11 mouse cellular contexts compared by ENCODE assay signal in the genomic region with DNA sequence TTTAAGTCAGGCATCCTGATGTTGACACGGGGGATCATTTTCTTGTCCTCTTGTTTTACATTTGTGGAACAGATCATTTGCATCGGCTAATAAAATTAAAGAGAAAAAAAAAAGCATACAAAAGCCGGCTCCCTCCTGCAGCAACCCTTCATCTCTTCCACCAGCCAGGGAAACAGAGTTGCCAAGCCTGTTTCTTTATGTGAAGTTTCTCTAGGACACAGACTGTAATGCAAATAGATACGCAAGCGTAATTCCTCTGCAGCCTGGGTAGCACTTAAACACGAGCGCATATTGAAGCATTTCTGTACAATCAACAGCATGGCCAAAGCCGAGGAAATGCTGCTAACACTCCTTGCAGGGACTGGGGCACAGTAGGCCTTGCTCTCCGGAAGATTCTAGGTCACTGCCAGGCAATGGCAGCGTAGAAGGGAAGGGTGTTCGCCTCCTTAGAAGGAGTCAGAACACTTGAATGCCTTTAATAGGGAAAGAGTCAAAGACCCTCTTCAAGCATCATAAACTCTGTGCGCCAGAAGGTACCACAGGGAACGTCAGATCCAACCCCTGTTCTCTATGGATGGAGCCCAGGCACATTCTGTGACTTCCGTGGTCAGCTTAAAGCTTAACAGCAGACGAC.
DNase-seq lines count a peak whose midpoint lies in the region; ATAC-seq lines count a peak whose summit lies in the region.
"Had no signal": no experiment of that assay in that cellular context is flagged by ENCODE, and none has a peak within 500 bp of the region (broad histone marks: within the 10 kb centered on the region; RNA-seq: fewer than 3 reads in every experiment).

No protein-coding gene starts in this region.

- H3K36me3 ChIP-seq in kidney, embryonic 14.5 days (ENCODE audit: control insufficient read depth, insufficient read depth, low read length): no peaks in the 10 kb centered on the region
- no peaks in the 10 kb centered on the region for H3K36me3 ChIP-seq in forebrain, embryonic 10.5 days (replicated peaks)
- H3K36me3 ChIP-seq in hindbrain, embryonic 11.5 days (ENCODE audit: control insufficient read depth, insufficient read depth, low read length): no peaks in the 10 kb centered on the region
- H3K36me3 ChIP-seq in midbrain, embryonic 15.5 days (replicated peaks): no peaks in the 10 kb centered on the region
- H3K36me3 ChIP-seq: hindbrain, embryonic 15.5 days had no signal

- no peaks in the 10 kb centered on the region for H3K9me3 ChIP-seq in kidney, embryonic 14.5 days (ENCODE audit: control insufficient read depth, low read length)
- no peaks in the 10 kb centered on the region for H3K9me3 ChIP-seq in forebrain, embryonic 10.5 days
- no peaks in the 10 kb centered on the region for H3K9me3 ChIP-seq in hindbrain, embryonic 11.5 days (ENCODE audit: control insufficient read depth, low read length)
- no peaks in the 10 kb centered on the region for H3K9me3 ChIP-seq in midbrain, embryonic 15.5 days
- H3K9me3 ChIP-seq: hindbrain, embryonic 15.5 days had no signal

- H3K27ac ChIP-seq in kidney, embryonic 14.5 days (ENCODE audit: low read depth, low read length): no peak overlapping the region; the same call in 1 of the 2 replicates
- peak overlapping the region; percentile 71; the same call in 1 of the 2 replicates for H3K27ac ChIP-seq in forebrain, embryonic 10.5 days
- no peak overlapping the region for H3K27ac ChIP-seq in hindbrain, embryonic 11.5 days (ENCODE audit: low read depth, low read length)
- peak overlapping the region; percentile 39; the same call in 1 of the 2 replicates for H3K27ac ChIP-seq in midbrain, embryonic 15.5 days
- H3K27ac ChIP-seq: hindbrain, embryonic 15.5 days had no signal

- H3K9ac ChIP-seq in kidney, embryonic 14.5 days (ENCODE audit: low read depth, low read length): no peak overlapping the region
- no peak overlapping the region for H3K9ac ChIP-seq in hindbrain, embryonic 11.5 days (ENCODE audit: low read depth, low read length)
- no peak overlapping the region for H3K9ac ChIP-seq in midbrain, embryonic 15.5 days
- H3K9ac ChIP-seq: hindbrain, embryonic 15.5 days had no signal

- H3K27me3 ChIP-seq in kidney, embryonic 14.5 days (ENCODE audit: control insufficient read depth, insufficient read depth, low read length): no peaks in the 10 kb centered on the region
- peaks cover 22% of the 10 kb centered on the region for H3K27me3 ChIP-seq in forebrain, embryonic 10.5 days (ENCODE audit: poor library complexity, severe bottlenecking)
- H3K27me3 ChIP-seq in hindbrain, embryonic 11.5 days (ENCODE audit: control insufficient read depth, insufficient read depth, low read length): no peaks in the 10 kb centered on the region
- H3K27me3 ChIP-seq in midbrain, embryonic 15.5 days (replicated peaks): no peaks in the 10 kb centered on the region; the same call in 1 of the 2 replicates

- peaks cover 11% of the 10 kb centered on the region; the same call in 1 of the 2 replicates for H3K4me1 ChIP-seq in kidney, embryonic 14.5 days (ENCODE audit: control insufficient read depth, insufficient read depth, low read length)
- H3K4me1 ChIP-seq in forebrain, embryonic 10.5 days: peaks cover 39% of the 10 kb centered on the region
- H3K4me1 ChIP-seq in hindbrain, embryonic 11.5 days (replicated peaks; ENCODE audit: control insufficient read depth, insufficient read depth, low read length): peaks cover 14% of the 10 kb centered on the region
- peaks cover 30% of the 10 kb centered on the region for H3K4me1 ChIP-seq in midbrain, embryonic 15.5 days

- 39% methylated on average over 15 of the region's 15 CpGs for WGBS in kidney, embryonic 14.5 days
- 38% methylated on average over 15 of the region's 15 CpGs for WGBS in forebrain, embryonic 10.5 days
- 30% methylated on average over 15 of the region's 15 CpGs for WGBS in hindbrain, embryonic 11.5 days
- 19% methylated on average over 15 of the region's 15 CpGs for WGBS in midbrain, embryonic 15.5 days

- no peak for DNase-seq in kidney, postnatal 10 days
- peak; percentile 24 for DNase-seq in forebrain, embryonic 10.5 days (ENCODE audit: extremely low spot score, low spot score)
- DNase-seq in hindbrain, embryonic 11.5 days (ENCODE audit: low spot score): peak; percentile 47
- DNase-seq in Muller cell, postnatal 12 days (ENCODE audit: inconsistent ontology term): no peak
- no peak for DNase-seq in layer of hippocampus, postnatal 36 days
- no peak for DNase-seq in layer of hippocampus, adult 8-10 months (ENCODE audit: low spot score in 2 of 2)
- DNase-seq: cerebellum, adult 11 months; lung, adult 18-20 months had no signal

- peak; percentile 73 for ATAC-seq in kidney, embryonic 14.5 days (ENCODE audit: low FRiP score, low TSS enrichment)
- ATAC-seq in hindbrain, embryonic 11.5 days (ENCODE audit: low FRiP score): no peak
- ATAC-seq in midbrain, embryonic 15.5 days (replicated peaks): no peak

- H3K4me2 ChIP-seq in kidney, embryonic 14.5 days (replicated peaks; ENCODE audit: low read depth, low read length): peak overlapping the region; percentile 17
- no peak overlapping the region for H3K4me2 ChIP-seq in hindbrain, embryonic 11.5 days (replicated peaks; ENCODE audit: low read depth, low read length)
- peak overlapping the region; percentile 15; the same call in 1 of the 2 replicates for H3K4me2 ChIP-seq in midbrain, embryonic 15.5 days
- H3K4me2 ChIP-seq: hindbrain, embryonic 15.5 days had no signal

- no peak overlapping the region for H3K4me3 ChIP-seq in kidney, embryonic 14.5 days (ENCODE audit: low read length)
- H3K4me3 ChIP-seq in forebrain, embryonic 10.5 days: no peak overlapping the region
- no peak overlapping the region for H3K4me3 ChIP-seq in hindbrain, embryonic 11.5 days (ENCODE audit: low read depth, low read length)
- no peak overlapping the region for H3K4me3 ChIP-seq in midbrain, embryonic 15.5 days
- H3K4me3 ChIP-seq: hindbrain, embryonic 15.5 days had no signal

Comparison
In these comparisons a context has a peak if more than half of its experiments do, and no peak if none do; other contexts are left out.
1. H3K27ac ChIP-seq: peak in forebrain, embryonic 10.5 days (single experiment) and midbrain, embryonic 15.5 days (single experiment); none in kidney, embryonic 14.5 days (single experiment) and hindbrain, embryonic 11.5 days (single experiment).
2. DNase-seq: peak in forebrain, embryonic 10.5 days (single experiment) and hindbrain, embryonic 11.5 days (single experiment); none in kidney, postnatal 10 days (single experiment), Muller cell, postnatal 12 days (single experiment), layer of hippocampus, postnatal 36 days (0 of 2) and layer of hippocampus, adult 8-10 months (0 of 2).